Mouse (Mus musculus): Measurements from ENCODE around the gene Olfr1446. TPM values are rescaled to one million over a fixed set of nuclear protein-coding genes. Genes with fewer than 3 reads are reported as not detected.

Gene Olfr1446
- not detected for total RNA-seq (2023)

GRCm38 (mm10) chr19:12893424-12893823, at the start of gene Olfr1446:
Gene Olfr1446 (minus strand): TSS chr19:12893524.

GRCm38 (mm10) chr19:12930540-12930939, 37.2 kb upstream of the Olfr1446 start, which contains the start of gene Olfr1449:
Gene Olfr1449 (plus strand): TSS chr19:12930840.

GRCm38 (mm10) chr19:12924319-12924718, 31.0 kb upstream of the Olfr1446 start, which contains the start of gene Olfr1448:
Gene Olfr1448 (minus strand): TSS chr19:12924419.

DNA sequence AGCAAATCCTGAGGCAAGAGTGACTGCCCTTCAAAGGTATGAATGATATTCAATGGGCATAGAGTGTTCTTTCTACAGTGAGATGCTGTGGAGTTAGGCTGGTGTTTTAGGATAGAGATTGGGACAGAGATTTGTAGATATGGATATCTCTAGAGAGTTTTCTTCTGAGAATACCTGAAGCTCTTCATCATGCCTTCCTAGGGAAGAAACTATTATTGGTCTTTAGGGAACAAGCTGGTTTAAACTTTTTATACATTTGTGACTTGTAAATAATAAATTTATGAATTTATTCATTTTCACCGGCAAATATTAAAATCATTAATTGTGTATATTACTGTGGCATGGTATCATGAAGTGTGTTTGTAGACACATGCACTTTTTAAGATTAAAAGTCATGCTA, 10.3 kb upstream of the Olfr1446 start, which contains the start of gene Olfr1447:
Gene Olfr1447 (minus strand): TSS at position 101 of the 400 bp plus-strand sequence.

GRCm38 (mm10) chr19:12883555-12883954, 9.8 kb downstream of the Olfr1446 start, which contains the start of gene Olfr1445:
Gene Olfr1445 (plus strand): TSS chr19:12883855.

GRCm38 (mm10) chr19:12856983-12857382, 36.3 kb downstream of the Olfr1446 start, which contains the start of gene Olfr1444:
Gene Olfr1444 (plus strand): TSS chr19:12857283.

GRCm38 (mm10) chr19:12846382-12846781, 46.9 kb downstream of the Olfr1446 start, which contains the start of gene Gm5244:
Gene Gm5244 (plus strand): TSS chr19:12846682.

Other genes with a start within 250 kb of the Olfr1446 start
- not detected for gene Olfr1442, start 223.1 kb downstream of the Olfr1446 start, total RNA-seq (2023)
- gene Olfr1443, start 215.4 kb downstream of the Olfr1446 start, total RNA-seq (2023): not detected
- gene Keg1, start 197.7 kb downstream of the Olfr1446 start, total RNA-seq (2023): not detected
- gene Cntf, start 127.9 kb downstream of the Olfr1446 start, total RNA-seq (2023): 1 to 10 TPM; 1.6 to 1.9 TPM
- gene Zfp91, start 97.4 kb downstream of the Olfr1446 start, total RNA-seq (2023): 10 to 100 TPM; 42.7 to 52.7 TPM
- 10 to 100 TPM in 1 of 2 experiments, 1 to 10 TPM in 1; 6.8 to 10.3 TPM for gene Lpxn, start 97.3 kb downstream of the Olfr1446 start, total RNA-seq (2023)
- gene Gm5244, start 46.8 kb downstream of the Olfr1446 start, total RNA-seq (2023): not detected
- gene Olfr1444, start 36.2 kb downstream of the Olfr1446 start, total RNA-seq (2023): not detected
- gene Olfr1445, start 9.7 kb downstream of the Olfr1446 start, total RNA-seq (2023): not detected
- gene Olfr1447, start 10.2 kb upstream of the Olfr1446 start, total RNA-seq (2023): not detected
- gene Olfr1448, start 30.9 kb upstream of the Olfr1446 start, total RNA-seq (2023): not detected
- not detected for gene Olfr1449, start 37.3 kb upstream of the Olfr1446 start, total RNA-seq (2023)
- gene Olfr1450, start 56.7 kb upstream of the Olfr1446 start, total RNA-seq (2023): not detected
- gene Olfr1451, start 101.5 kb upstream of the Olfr1446 start, total RNA-seq (2023): not detected
- not detected for gene Olfr1453, start 134.8 kb upstream of the Olfr1446 start, total RNA-seq (2023)
- not detected for gene Olfr1454, start 167.1 kb upstream of the Olfr1446 start, total RNA-seq (2023)
- gene Olfr1457, start 204.4 kb upstream of the Olfr1446 start, total RNA-seq (2023): not detected
- not detected for gene Olfr1458, start 213.3 kb upstream of the Olfr1446 start, total RNA-seq (2023)